Mouse (Mus musculus) kidney, postnatal 0 days (tissue): Measurements from ENCODE around the gene Mylk2. TPM values are rescaled to one million over a fixed set of nuclear protein-coding genes. Genes with fewer than 3 reads are reported as not detected.
A peak's percentile ranks its signal among the peaks of the same experiment; 100 is the strongest.

Source experiments
- ATAC-seq: fragments of 200-750 bp; cut with Nextera tagmentation; replicated peaks from 2 replicates; pipeline ENCODE4 v1.8.0; 2017; ENCODE audit warnings: low read depth, moderate number of reproducible peaks, moderate TSS enrichment, moderate library complexity; ENCODE audit not compliant: low FRiP score
- DNase-seq: peaks from one replicate; pipeline ENCODE4 v3.0.0-alpha.2; 2016; ENCODE audit warnings: low spot score
- H3K27ac ChIP-seq: fragments of 300-500 bp; sonication (generic); 2 replicates; pipeline ENCODE4 v1.5.1; 2014; ENCODE audit warnings: mild to moderate bottlenecking
- H3K27me3 ChIP-seq: fragments of 300-500 bp; sonication (generic); 2 replicates; pipeline ENCODE4 v1.6.1; 2014; ENCODE audit warnings: low read length, mixed read lengths; ENCODE audit not compliant: insufficient read depth
- H3K36me3 ChIP-seq: fragments of 300-500 bp; sonication (generic); 2 replicates; pipeline ENCODE4 v1.6.1; 2014; ENCODE audit warnings: low read length, mixed read lengths; ENCODE audit not compliant: insufficient read depth
- H3K4me1 ChIP-seq: fragments of 300-500 bp; sonication (generic); replicated peaks from 2 replicates; pipeline ENCODE4 v1.6.1; 2014; ENCODE audit warnings: antibody characterized with exemption, low read length, mixed read lengths; ENCODE audit not compliant: insufficient read depth
- H3K4me2 ChIP-seq: fragments of 300-500 bp; sonication (generic); 2 replicates; pipeline ENCODE4 v1.6.1; 2014; ENCODE audit warnings: mild to moderate bottlenecking, low read length, moderate library complexity, mixed read lengths
- H3K4me3 ChIP-seq: fragments of 300-500 bp; sonication (generic); replicated peaks from 2 replicates; pipeline ENCODE4 v1.5.1; 2014; ENCODE audit warnings: low read depth, low read length
- H3K9ac ChIP-seq: fragments of 300-500 bp; sonication (generic); 2 replicates; pipeline ENCODE4 v1.6.1; 2014; ENCODE audit warnings: low read depth, low read length
- H3K9me3 ChIP-seq: fragments of 300-500 bp; sonication (generic); replicated peaks from 2 replicates; pipeline ENCODE4 v1.6.1; 2016; ENCODE audit warnings: low read length, inconsistent platforms, mixed read lengths
- CTCF ChIP-seq: IDR thresholded peaks from 2 replicates; pipeline ENCODE4 v1.5.1; 2016; ENCODE audit warnings: antibody characterized with exemption, low read depth, mild to moderate bottlenecking, moderate library complexity
- WGBS: fragments of 180-500 bp; shearing (Covaris S2); extraction: QIAGEN DNeasy Blood & Tissue Kit; methylation state at CpG from one replicate; pipeline ENCODE4 v1.1.7; 2014; 5-methylcytosine and 5-hydroxymethylcytosine counted together
- polyA plus RNA-seq: library from polyadenylated mRNA; unstranded; fragments of >200 nt; fragmentation: Nextera tagmentation; extraction: Ambion mirVana; gene quantifications from 2 replicates; pipeline ENCODE4 v1.2.1, GENCODE M21; 2015

Mylk2 gene
- polyA plus RNA-seq = 0.14 and 0.21 TPM in 2 replicates

GRCm38 (mm10) chr2:152911031-152911430 lies at the start of gene Mylk2:
Gene Mylk2, plus strand, starts transcription at chr2:152911352.
- DNase-seq (no peak), ATAC-seq (0 out of 2 replicates have a peak, but pooled peaks have one; percentile 8)
- no peaks in the 10 kb centered on the region for H3K27me3 ChIP-seq
- no peaks in the 10 kb centered on the region for H3K9me3 ChIP-seq
- H3K4me2 ChIP-seq = no peak within 1 kb of the TSS
- H3K4me1 ChIP-seq = peaks cover 3% of the 10 kb centered on the region; the same call in 1 of the 2 replicates
- no peak for TF ChIP-seq CTCF
- H3K27ac ChIP-seq = no peak within 1 kb of the TSS
- no peak within 1 kb of the TSS for H3K9ac ChIP-seq
- no peaks in the 10 kb centered on the region for H3K36me3 ChIP-seq
- H3K4me3 ChIP-seq = no peak within 1 kb of the TSS
- 15% methylated on average over 12 of the region's 12 CpGs for WGBS

DNA sequence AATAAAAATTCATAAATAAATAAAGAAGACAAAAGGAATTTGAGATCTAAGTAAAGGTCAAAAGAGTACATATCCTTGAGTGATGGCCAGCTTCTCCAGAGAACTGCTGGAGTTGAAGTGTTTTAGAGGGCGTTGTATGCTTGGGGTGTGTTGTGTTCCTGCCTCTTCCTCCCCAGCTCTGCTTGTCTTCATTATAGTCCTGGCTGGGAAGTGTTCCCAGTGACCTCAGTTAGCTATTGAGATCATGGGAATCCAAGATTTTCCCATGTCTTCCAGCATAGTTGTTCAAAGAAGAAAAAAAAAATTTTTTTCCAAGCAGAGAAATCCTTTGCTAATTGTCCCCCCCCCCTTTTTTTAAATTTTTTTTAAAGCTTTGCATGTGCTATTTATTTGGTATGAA lies 49.3 kb upstream of the Mylk2 start:
- Histone ChIP-seq H3K27ac (no peak overlapping the region), H3K4me3 (no peak overlapping the region), H3K36me3 (peaks cover 5% of the 10 kb centered on the region; the same call in 1 of the 2 replicates), H3K4me2 (no peak overlapping the region), H3K4me1 (no peaks in the 10 kb centered on the region), H3K9me3 (no peaks in the 10 kb centered on the region), H3K27me3 (no peaks in the 10 kb centered on the region), H3K9ac (no peak overlapping the region)
- DNase-seq = peak; percentile 24
- no peak for TF ChIP-seq CTCF
- WGBS = 59% methylated on average over 1 of the region's 1 CpGs
- no peak for ATAC-seq

DNA sequence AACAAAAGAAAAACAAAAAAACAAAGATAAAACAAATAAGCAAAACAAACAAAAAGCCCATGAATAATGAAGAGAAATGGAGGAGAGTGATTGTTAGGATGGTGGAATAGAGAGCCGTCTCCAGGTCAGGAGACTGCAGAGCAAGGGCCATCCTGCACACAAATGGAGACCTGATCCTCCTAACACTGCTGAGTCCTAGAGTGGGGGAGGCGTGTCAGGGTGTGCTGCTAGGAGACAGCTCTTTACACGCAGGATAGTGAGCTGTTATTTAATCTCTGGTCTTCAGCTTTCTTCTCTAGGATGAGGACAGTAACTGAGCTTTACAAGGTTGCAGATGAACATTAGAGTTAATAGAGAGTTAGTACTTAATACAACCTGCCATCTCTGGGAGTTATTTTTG lies 48.5 kb upstream of the Mylk2 start:
- H3K27ac ChIP-seq = no peak overlapping the region
- DNase-seq (peak; percentile 71), ATAC-seq (no peak)

DNA sequence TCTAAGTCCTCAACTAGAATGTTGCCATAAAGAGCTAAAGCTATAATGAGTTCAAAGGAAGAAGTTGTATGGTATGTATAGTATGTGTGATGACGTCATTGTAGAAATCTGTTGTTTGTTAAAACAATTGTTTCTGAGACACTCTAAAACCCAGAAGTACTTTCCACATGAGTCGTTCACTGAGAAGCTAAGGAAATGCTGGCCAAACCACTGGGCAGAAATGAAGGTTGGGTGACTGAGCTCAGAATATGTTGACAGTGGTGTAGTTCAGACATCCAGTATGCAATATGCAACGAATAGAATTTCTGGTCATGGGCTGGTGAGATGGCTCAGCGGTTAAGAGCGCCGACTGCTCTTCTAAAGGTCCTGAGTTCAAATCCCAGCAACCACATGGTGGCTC lies 47.8 kb upstream of the Mylk2 start:
- Histone ChIP-seq H3K9me3 (no peaks in the 10 kb centered on the region), H3K4me1 (no peaks in the 10 kb centered on the region), H3K27me3 (no peaks in the 10 kb centered on the region), H3K9ac (no peak overlapping the region), H3K36me3 (no peaks in the 10 kb centered on the region; the same call in 1 of the 2 replicates), H3K4me3 (no peak overlapping the region), H3K4me2 (no peak overlapping the region), H3K27ac (no peak overlapping the region)
- ATAC-seq (no peak), DNase-seq (no peak)
- WGBS = 93% methylated on average over 6 of the region's 6 CpGs
- no peak for TF ChIP-seq CTCF

More for the DNA sequence above, 48.5 kb upstream of the Mylk2 start:
- WGBS = 36% methylated on average over 3 of the region's 3 CpGs
- Histone ChIP-seq H3K36me3 (peaks cover 5% of the 10 kb centered on the region; the same call in 1 of the 2 replicates), H3K9ac (no peak overlapping the region), H3K4me2 (no peak overlapping the region), H3K27me3 (no peaks in the 10 kb centered on the region), H3K4me1 (no peaks in the 10 kb centered on the region), H3K4me3 (no peak overlapping the region), H3K9me3 (no peaks in the 10 kb centered on the region)
- no peak for TF ChIP-seq CTCF

DNA sequence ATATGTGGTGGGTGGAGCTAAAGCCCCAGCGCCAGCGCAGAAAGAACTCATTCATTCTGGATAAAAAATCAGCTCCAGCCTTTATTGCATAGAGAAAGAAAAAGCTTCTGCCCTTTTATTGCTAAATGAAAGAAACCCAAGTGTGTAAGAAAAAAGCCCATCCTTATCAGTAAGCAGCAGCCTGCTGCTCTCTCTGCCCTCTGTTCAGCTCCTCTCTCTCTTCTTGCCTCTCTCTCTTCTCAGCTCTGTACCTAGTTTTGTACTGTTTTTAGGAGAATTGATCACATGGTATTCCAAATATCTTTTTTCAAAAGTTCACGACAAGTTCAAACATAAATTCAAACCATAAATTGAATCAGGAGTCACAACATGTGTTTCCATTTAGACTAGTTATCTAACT lies 32.9 kb upstream of the Mylk2 start:
- Histone ChIP-seq H3K9ac (no peak overlapping the region), H3K27me3 (no peaks in the 10 kb centered on the region), H3K4me1 (no peaks in the 10 kb centered on the region), H3K27ac (no peak overlapping the region), H3K9me3 (no peaks in the 10 kb centered on the region), H3K36me3 (peaks cover 52% of the 10 kb centered on the region), H3K4me3 (no peak overlapping the region), H3K4me2 (no peak overlapping the region)
- DNase-seq (no peak), ATAC-seq (no peak)
- TF ChIP-seq CTCF = no peak
- 83% methylated on average over 3 of the region's 3 CpGs for WGBS

- Histone ChIP-seq H3K4me1 (no peaks in the 10 kb centered on the region), H3K27ac (no peak overlapping the region), H3K27me3 (no peaks in the 10 kb centered on the region), H3K4me2 (no peak overlapping the region), H3K36me3 (peaks cover 66% of the 10 kb centered on the region), H3K4me3 (no peak overlapping the region), H3K9me3 (no peaks in the 10 kb centered on the region), H3K9ac (no peak overlapping the region)
- WGBS = 86% methylated on average over 13 of the region's 13 CpGs
- no peak for TF ChIP-seq CTCF
- DNase-seq (no peak), ATAC-seq (no peak)
Observed at GRCm38 (mm10) chr2:152880898-152881297, 30.3 kb upstream of the Mylk2 start.

GRCm38 (mm10) chr2:152884101-152884645 lies 27.0 kb upstream of the Mylk2 start:
- no peak for ATAC-seq
- Histone ChIP-seq H3K9ac (no peak overlapping the region), H3K4me1 (no peaks in the 10 kb centered on the region), H3K36me3 (peaks cover 59% of the 10 kb centered on the region), H3K4me2 (no peak overlapping the region), H3K27ac (no peak overlapping the region), H3K9me3 (no peaks in the 10 kb centered on the region), H3K4me3 (no peak overlapping the region), H3K27me3 (no peaks in the 10 kb centered on the region)
- WGBS = 91% methylated on average over 6 of the region's 6 CpGs
- no peak for TF ChIP-seq CTCF
- DNase-seq = no peak
